Mouse (Mus musculus) heart, postnatal 0 days (tissue): ENCODE data around the gene 4921517D22Rik. TPM values are rescaled to one million over a fixed set of nuclear protein-coding genes. Genes with fewer than 3 reads are reported as not detected.
A peak's percentile ranks its signal among the peaks of the same experiment; 100 is the strongest.
"Not testable (repeated sequence)": the region's sequence is repeated elsewhere in the genome, so short reads cannot be mapped to it uniquely, and the experiment has no call there.

Source experiments
- ATAC-seq: fragments of 200-750 bp; cut with Nextera tagmentation; 2 replicates; pipeline ENCODE4 v1.8.0; 2017; ENCODE audit warnings: low read depth, moderate number of reproducible peaks, moderate library complexity; ENCODE audit not compliant: insufficient read depth
- DNase-seq: peaks from one replicate; pipeline ENCODE4 v3.0.0-alpha.2; 2016; ENCODE audit warnings: low spot score
- H3K27ac ChIP-seq: fragments of 300-500 bp; sonication (generic); 2 replicates; pipeline ENCODE4 v1.5.1; 2014; ENCODE audit warnings: low read depth, mild to moderate bottlenecking
- H3K27me3 ChIP-seq: fragments of 300-500 bp; sonication (generic); 2 replicates; pipeline ENCODE4 v1.6.1; 2014; ENCODE audit warnings: low read length, mixed read lengths; ENCODE audit not compliant: control insufficient read depth, insufficient read depth
- H3K36me3 ChIP-seq: fragments of 300-500 bp; sonication (generic); replicated peaks from 2 replicates; pipeline ENCODE4 v1.6.1; 2014; ENCODE audit warnings: low read length, mixed read lengths; ENCODE audit not compliant: control insufficient read depth, insufficient read depth
- H3K4me1 ChIP-seq: fragments of 300-500 bp; sonication (generic); 2 replicates; pipeline ENCODE4 v1.6.1; 2014; ENCODE audit warnings: antibody characterized with exemption; ENCODE audit not compliant: control insufficient read depth, insufficient read depth
- H3K4me2 ChIP-seq: fragments of 300-500 bp; sonication (generic); 2 replicates; pipeline ENCODE4 v1.6.1; 2014; ENCODE audit warnings: low read depth, mild to moderate bottlenecking, low read length, moderate library complexity
- H3K4me3 ChIP-seq: fragments of 300-500 bp; sonication (generic); 2 replicates; pipeline ENCODE4 v1.5.1; 2014; ENCODE audit warnings: low read depth, low read length
- H3K9ac ChIP-seq: fragments of 300-500 bp; sonication (generic); replicated peaks from 2 replicates; pipeline ENCODE4 v1.6.1; 2014; ENCODE audit warnings: low read depth, low read length, mixed read lengths
- H3K9me3 ChIP-seq: fragments of 300-500 bp; sonication (generic); replicated peaks from 2 replicates; pipeline ENCODE4 v1.6.1; 2016; ENCODE audit warnings: low read length; ENCODE audit not compliant: control insufficient read depth
- CTCF ChIP-seq: IDR thresholded peaks from 2 replicates; pipeline ENCODE4 v1.5.1; 2016; ENCODE audit warnings: antibody characterized with exemption, control low read depth, low read depth
- EP300 ChIP-seq: IDR thresholded peaks from 2 replicates; pipeline ENCODE4 v1.6.1; 2016; ENCODE audit warnings: antibody characterized with exemption, low read depth
- WGBS: fragments of 180-500 bp; shearing (Covaris S2); extraction: QIAGEN DNeasy Blood & Tissue Kit; methylation state at CpG from one replicate; pipeline ENCODE4 v1.1.7; 2014; 5-methylcytosine and 5-hydroxymethylcytosine counted together
- polyA plus RNA-seq: library from polyadenylated mRNA; unstranded; fragments of >200 nt; fragmentation: Nextera tagmentation; extraction: Ambion mirVana; gene quantifications from 2 replicates; pipeline ENCODE4 v1.2.1, GENCODE M21; 2015
- total RNA-seq: library from RNA; depleted of rRNA; stranded (reverse); fragments of >200 nt; gene quantifications from 2 replicates; pipeline ENCODE4 v1.2.3, GENCODE M21; 2014; ENCODE audit warnings: low replicate concordance

The 4921517D22Rik gene
- total and polyA plus RNA-seq, 2 experiments from 2014 or later, result not detected

DNA sequence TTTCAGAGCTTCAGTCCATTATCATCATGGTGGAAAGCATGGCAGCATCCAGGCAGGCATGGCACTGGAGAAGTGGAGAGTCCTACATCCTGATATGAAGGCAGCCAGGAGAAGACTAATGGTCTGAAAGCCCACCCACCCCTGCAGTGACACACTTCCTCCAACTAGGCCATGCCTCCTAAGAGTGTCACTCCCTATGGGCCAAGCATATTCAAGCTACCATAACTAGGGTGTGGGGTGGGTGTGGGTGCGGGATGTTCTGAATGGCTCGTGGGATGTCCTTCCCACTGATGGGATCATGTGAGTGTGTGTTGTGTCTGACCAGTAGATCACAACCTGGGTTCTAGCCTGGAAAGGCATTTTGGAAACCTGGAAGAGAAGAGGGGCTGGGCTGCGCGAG, 40.0 kb upstream of the 4921517D22Rik start:
- TF ChIP-seq EP300 (no peak), CTCF (no peak)
- Histone ChIP-seq H3K36me3 (no peaks in the 10 kb centered on the region), H3K4me3 (no peak overlapping the region), H3K27ac (no peak overlapping the region), H3K27me3 (no peaks in the 10 kb centered on the region), H3K4me2 (no peak overlapping the region), H3K4me1 (no peaks in the 10 kb centered on the region), H3K9me3 (no peaks in the 10 kb centered on the region), H3K9ac (no peak overlapping the region)
- ATAC-seq (no peak), DNase-seq (no peak)
- 73% methylated on average over 4 of the region's 4 CpGs for WGBS

DNA sequence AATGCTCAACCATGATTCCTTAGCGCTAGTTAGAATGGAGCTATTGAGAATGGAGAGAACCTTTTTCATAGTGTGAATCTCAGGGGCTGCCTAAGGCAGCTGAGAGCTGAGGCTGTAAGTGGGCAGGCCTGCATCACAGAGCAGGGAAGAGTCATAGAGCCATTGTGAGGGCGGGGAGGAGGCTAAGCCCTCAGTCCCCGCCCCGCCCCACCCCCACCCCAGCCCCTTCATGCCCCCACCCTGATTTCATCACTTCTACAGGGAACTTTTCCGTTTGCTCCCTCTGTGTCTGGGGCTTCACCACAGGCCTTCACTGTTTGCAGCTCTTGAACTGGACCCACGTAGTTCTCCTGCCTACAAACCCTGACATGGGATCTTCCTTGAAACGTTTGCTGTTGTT, 37.7 kb upstream of the 4921517D22Rik start, which contains the start of gene Spata31d1d:
Gene Spata31d1d, minus strand, starts transcription at position 101 of the 400 bp plus-strand sequence.
- H3K27me3 ChIP-seq, result 0 out of 2 replicates have a peak, but pooled peaks cover under 1% of the 10 kb centered on the region
- 37% methylated on average over 7 of the region's 7 CpGs for WGBS
- TF ChIP-seq EP300 (no peak), CTCF (no peak)
- H3K9ac ChIP-seq, result no peak within 1 kb of the TSS
- ATAC-seq, result no peak
- H3K27ac ChIP-seq, result no peak within 1 kb of the TSS
- DNase-seq, result no peak
- no peaks in the 10 kb centered on the region for H3K9me3 ChIP-seq
- no peak within 1 kb of the TSS for H3K4me2 ChIP-seq
- H3K4me3 ChIP-seq, result no peak within 1 kb of the TSS
- H3K36me3 ChIP-seq, result no peaks in the 10 kb centered on the region
- no peaks in the 10 kb centered on the region for H3K4me1 ChIP-seq

DNA sequence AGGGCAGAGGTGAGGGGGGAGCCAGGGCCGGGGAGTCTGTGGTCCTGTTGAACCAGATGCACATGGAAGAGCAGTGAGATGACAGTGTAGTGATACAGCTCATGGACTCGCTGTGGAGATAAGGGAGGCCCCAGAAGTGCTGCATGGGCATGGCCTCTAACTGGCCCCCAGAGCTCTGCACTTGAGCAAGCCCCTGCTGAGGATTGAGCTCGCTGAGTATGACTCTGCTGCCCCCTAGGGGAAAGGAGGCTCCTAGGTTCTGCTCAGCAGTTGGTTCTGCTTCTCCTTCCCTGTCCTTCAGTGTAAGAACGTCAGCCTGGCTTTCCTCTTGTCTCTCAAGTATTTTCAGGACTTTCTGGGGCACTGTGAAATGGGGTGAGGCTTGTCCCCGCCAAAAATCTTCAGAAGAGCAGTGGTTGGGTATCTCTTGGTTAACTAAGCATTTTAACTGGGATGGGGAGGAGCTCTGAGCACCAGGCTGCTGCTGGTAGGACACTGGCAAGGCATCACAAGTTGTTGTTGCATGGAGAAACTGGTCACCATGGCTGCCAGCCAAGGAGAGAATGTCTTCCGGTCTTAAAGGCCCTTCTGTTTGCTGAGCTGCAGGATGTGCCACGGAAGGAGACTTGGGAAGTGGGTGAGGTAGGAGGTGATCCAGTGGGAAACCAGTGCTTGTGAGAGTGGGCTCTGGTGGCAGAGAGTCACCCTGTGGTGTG, 34.6 kb upstream of the 4921517D22Rik start:
- H3K36me3 ChIP-seq, result no peaks in the 10 kb centered on the region
- H3K9me3 ChIP-seq, result no peaks in the 10 kb centered on the region
- ATAC-seq (peak; percentile 87), DNase-seq (peak; percentile 89)
- H3K4me2 ChIP-seq, result no peak overlapping the region
- H3K27ac ChIP-seq, result no peak overlapping the region
- no peak for TF ChIP-seq EP300
- TF ChIP-seq CTCF, result peak; percentile 98
- no peaks in the 10 kb centered on the region; the same call in 1 of the 2 replicates for H3K4me1 ChIP-seq
- H3K27me3 ChIP-seq, result 0 out of 2 replicates have a peak, but pooled peaks cover 3% of the 10 kb centered on the region
- WGBS, result 15% methylated on average over 7 of the region's 7 CpGs
- H3K9ac ChIP-seq, result no peak overlapping the region
- H3K4me3 ChIP-seq, result no peak overlapping the region

DNA sequence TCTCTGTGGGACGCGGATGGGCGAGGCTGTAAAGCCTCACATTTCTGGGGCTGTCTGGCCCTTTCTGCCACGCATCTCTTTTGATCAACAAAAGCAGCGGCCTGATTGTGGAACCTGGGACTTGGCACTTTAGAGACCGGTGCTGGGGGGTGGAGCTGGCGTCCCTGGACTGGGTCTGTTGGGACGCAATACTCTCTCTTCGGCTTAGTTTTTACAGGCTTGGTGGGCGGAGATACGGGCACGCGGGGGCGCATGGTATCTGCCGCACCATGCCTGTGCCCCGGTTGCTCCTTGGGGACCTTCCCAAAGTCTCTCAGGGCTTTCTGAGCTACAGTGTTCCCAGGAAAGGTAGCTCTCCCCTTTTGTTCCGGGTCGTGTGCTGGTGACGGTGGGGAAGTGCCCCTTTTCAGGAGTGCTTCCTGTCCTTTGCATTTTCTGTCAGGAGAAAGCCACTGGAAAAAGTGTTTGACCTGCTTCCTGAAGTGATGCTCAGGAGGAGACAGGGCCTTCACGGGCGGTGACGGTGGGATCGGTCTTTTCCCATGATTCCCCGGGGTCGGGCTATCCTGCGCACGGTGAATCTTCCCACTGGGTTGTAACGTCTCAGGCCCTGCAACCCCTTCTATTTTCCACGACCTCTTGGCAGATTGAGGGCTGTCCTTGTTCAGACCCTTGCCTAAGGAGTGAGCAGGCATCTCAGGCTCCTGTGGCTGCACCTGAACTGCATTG, 32.4 kb upstream of the 4921517D22Rik start:
- 25% methylated on average over 29 of the region's 29 CpGs for WGBS

DNA sequence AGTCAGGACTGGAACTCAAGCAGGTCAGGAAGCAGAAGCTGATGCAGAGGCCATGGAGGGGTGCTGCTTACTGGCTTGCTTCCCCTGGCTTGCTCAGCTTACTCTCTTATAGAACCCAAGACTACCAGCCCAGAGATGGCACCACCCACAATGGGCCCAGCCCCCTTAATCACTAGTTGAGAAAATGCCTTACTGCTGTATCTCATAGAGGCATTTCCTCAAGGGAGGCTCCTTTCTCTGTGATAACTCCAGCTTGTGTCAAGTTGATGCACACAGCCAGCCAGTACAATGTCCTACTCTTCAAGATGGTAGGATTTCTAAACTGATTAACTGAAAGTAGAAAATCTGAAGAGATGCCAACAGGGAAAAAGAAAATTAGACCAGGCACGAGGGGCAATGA, 28.2 kb upstream of the 4921517D22Rik start:
- not testable (repeated sequence) for H3K4me2 ChIP-seq, H3K4me3 ChIP-seq, H3K27me3 ChIP-seq, H3K27ac ChIP-seq, ATAC-seq, H3K9me3 ChIP-seq, DNase-seq, H3K36me3 ChIP-seq, H3K4me1 ChIP-seq, H3K9ac ChIP-seq
- 67% methylated on average over 1 of the region's 1 CpGs for WGBS

More for the DNA sequence above, 32.4 kb upstream of the 4921517D22Rik start:
- Histone ChIP-seq H3K9me3 (no peaks in the 10 kb centered on the region), H3K27me3 (0 out of 2 replicates have a peak, but pooled peaks cover 3% of the 10 kb centered on the region), H3K4me2 (peak overlapping the region; percentile 42), H3K9ac (0 out of 2 replicates have a peak overlapping the region, but pooled peaks have one; percentile 19), H3K4me3 (peak overlapping the region; percentile 6; the same call in 1 of the 2 replicates), H3K36me3 (no peaks in the 10 kb centered on the region), H3K4me1 (no peaks in the 10 kb centered on the region; the same call in 1 of the 2 replicates), H3K27ac (no peak overlapping the region)
- no peak for TF ChIP-seq EP300
- no peak for TF ChIP-seq CTCF
- no peak for ATAC-seq
- DNase-seq, result no peak
